Mouse (Mus musculus) c-Kit-negative CD71-positive TER-119-positive erythroid progenitor cells, embryonic 14.5 days (primary cell): Measurements from ENCODE around the gene Gpx8.
"Not testable (repeated sequence)": the region's sequence is repeated elsewhere in the genome, so short reads cannot be mapped to it uniquely, and the experiment has no call there.

Experiments
- DNase-seq: peaks from one replicate; pipeline ENCODE4 v3.0.0-alpha.2; 2013; ENCODE audit warnings: low read depth, low spot score

Gene Gpx8

GRCm38 (mm10) chr13:113023274-113024143, 22.7 kb downstream of the Gpx8 start:
- DNase-seq = no peak

DNA sequence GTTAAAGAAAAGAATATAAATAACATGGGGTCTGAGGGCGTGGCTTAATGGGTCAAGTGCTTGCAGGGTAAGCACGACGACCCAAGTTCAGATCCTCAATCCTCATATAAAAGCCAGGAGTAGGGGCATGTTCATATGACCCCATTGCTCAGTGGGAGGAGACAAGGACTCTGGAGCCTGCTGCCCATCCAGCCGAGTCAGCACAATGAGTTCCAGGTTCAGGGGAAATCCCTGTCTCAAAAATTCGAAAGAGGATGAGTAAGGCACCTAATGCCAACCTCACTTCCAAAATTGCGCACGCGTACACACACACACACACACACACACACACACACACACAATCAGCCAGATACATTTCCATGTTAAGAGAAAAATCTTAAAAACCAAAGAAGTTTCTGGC, 23.7 kb downstream of the Gpx8 start:
- no peak for DNase-seq

GRCm38 (mm10) chr13:113021521-113021920, 24.7 kb downstream of the Gpx8 start:
- DNase-seq = no peak

GRCm38 (mm10) chr13:113013174-113013953, 32.8 kb downstream of the Gpx8 start:
- not testable (repeated sequence) for DNase-seq

- no peak for DNase-seq
Measured at GRCm38 (mm10) chr13:113012683-113013082, 33.5 kb downstream of the Gpx8 start.

DNA sequence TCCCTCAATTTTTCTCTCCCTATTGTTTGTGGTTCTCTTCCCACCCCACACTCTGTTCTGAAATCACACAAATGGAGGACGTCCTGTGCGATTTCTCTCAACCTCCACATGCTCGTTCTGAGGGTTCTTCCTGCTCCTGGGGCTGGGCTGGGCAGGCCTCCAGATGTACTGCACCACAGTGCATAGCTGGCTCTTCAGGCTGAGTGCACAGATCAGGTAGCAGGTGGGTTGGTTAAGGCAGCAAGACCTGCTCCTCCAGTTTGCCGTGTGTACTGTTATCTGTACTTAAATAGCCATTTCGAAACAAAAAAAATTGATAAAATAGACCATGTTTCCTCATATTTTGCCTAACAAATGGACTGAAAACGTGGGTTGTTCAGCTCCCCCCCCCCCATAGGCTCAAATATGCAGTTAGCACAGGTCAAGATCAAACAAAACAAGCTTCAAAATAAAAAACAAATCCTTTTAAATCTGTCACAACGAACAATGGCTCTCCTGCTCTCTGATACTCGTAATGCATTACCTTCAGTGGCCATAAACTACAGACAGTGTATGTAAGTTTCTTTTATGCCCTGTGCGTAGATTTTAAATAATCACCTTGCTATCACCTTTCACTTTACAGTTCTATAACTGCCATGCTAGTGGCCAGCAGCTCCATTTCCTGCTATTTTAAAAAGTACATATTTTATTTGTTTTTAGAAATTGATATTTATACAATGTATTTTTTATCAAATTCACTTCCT, 45.5 kb downstream of the Gpx8 start:
- no peak for DNase-seq

DNA sequence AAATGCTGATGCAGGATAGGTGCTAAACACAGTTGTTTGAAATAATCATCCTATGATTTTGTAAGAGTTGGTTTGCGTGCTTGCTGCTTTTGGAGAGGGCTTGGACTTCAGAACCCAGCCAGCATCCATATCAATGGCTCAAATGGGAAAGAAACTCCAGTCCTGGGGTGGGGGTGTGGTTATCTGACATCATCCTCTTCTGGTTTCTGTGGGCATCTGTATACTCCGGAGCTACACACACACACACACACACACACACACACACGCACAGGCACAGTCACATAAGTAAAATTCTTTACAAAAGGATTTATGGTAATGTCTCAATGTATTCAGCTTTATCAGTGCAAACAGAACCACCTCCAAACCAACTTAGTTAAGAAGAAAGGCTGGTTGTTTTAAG, 46.1 kb downstream of the Gpx8 start:
- no peak for DNase-seq

- DNase-seq = no peak
Measured at GRCm38 (mm10) chr13:112998427-112999201, 47.6 kb downstream of the Gpx8 start.

- no peak for DNase-seq
Measured at GRCm38 (mm10) chr13:112997369-112997768, 48.8 kb downstream of the Gpx8 start.

GRCm38 (mm10) chr13:112996407-112996806, 49.8 kb downstream of the Gpx8 start:
- DNase-seq = no peak

DNA sequence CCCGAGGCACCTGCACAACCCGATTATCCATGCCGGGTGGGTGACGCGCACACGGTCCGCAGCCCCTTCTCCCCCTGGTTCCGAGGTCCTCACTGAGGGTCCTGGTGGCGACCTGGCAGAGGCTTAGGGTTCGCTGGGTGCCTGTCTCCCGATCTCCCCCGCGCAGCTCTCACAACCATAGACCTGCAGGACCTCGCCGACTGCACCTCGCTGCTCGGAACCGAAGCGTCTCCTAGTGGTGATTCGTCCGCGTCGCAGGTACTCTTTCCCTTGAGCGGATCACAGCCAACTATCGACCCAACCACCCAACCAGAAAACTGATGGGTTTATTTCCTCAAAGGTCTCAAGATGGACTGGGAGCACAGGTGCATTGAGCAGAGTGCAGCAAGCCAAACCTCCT, 52.0 kb downstream of the Gpx8 start:
- no peak for DNase-seq

GRCm38 (mm10) chr13:112993531-112994152, 52.6 kb downstream of the Gpx8 start, which contains the start of gene Mcidas:
TSS of gene Mcidas (plus strand) at chr13:112993845.
- no peak for DNase-seq
